Mouse (Mus musculus) naive thymus-derived CD4-positive, alpha-beta T cell, adult 5 months (primary cell): ENCODE results near the gene Vmn1r21. TPM values are rescaled to one million over a fixed set of nuclear protein-coding genes. Genes with fewer than 3 reads are reported as not detected.

Experiments
- polyA plus RNA-seq: library from polyadenylated mRNA; unstranded; fragments of 100-300 nt; shearing (Covaris generic); gene quantifications from one replicate; pipeline ENCODE4 v1.2.1, GENCODE M21; 2017

The Vmn1r21 gene
- not detected for polyA plus RNA-seq

DNA sequence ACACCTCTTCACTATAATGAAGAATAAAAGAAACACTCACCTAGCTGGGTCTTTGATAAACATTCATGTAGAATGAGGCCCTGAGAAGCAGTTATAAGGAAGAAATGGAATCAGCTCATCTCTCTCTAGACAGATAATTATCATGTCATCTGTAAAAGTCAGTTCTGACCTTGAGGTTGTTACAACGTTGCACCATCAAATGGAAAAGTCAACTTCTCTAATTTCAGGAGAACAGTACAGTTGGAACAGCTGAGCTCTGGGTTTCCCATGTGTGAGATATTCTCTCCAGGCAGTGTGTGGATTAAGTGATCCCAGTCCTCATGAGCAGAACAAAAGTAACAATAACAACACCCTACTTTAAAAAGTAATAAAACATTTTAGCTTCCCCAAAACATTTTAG is at the start of gene Vmn1r21:
Vmn1r21 (minus strand) TSS at position 58 of the 400 bp plus-strand sequence.

DNA sequence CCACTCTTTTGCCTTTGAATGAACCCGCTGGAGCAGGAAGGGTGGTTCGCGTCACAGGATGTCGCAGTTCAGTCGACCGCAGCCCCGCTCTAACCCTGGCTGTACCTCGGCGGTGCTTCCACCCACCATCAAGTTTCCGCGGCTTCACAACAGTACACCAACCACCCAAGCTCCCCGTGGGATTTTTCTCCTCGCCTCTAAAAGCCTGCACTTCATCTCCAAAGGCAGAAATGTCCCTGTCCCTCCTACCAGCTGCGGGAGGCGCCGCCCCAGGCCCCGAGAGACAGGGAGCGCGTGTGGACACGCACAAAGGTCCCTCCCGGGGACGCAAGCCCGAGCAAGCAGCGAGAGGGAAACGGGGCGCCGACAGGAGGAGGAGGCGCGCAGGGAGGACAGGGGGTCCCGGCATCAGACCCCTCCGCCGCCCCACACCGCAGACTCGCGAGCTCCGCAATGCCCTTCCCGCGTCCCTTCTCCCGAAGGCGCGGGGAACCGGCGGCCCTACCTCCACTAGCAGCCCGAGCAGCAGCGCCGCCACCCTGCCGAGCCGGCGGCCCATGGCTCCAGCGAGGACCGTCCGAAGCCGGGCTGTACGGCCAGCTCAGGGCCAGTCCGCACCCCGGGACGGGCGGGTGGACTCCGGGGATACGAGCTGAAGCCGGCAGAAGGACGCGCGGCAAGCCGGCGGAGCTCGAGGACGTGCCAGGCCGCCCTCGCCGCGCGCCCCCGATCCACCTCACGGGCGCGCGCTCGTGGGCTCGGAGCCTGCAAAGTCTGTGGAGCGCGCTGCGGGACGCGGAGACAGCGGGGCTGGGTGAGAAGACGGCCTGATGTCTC is 25.5 kb downstream of the Vmn1r21 start, which contains the start of gene Vopp1:
Vopp1 (minus strand) TSS at position 738 of the 837 bp plus-strand sequence.

Other genes with a start within 250 kb of the Vmn1r21 start
- 5.3 TPM for gene Pyurf, start 158.3 kb downstream of the Vmn1r21 start, polyA plus RNA-seq
- 4.9 TPM for gene Lancl2, start 147.8 kb downstream of the Vmn1r21 start, polyA plus RNA-seq
- gene Vopp1, start 25.2 kb downstream of the Vmn1r21 start, polyA plus RNA-seq, result 42.7 TPM
- 0.11 TPM for gene Vmn1r22, start 57.7 kb upstream of the Vmn1r21 start, polyA plus RNA-seq
- not detected for gene Vmn1r23, start 76.5 kb upstream of the Vmn1r21 start, polyA plus RNA-seq
- gene Vmn1r24, start 111.2 kb upstream of the Vmn1r21 start, polyA plus RNA-seq, result not detected
- gene Vmn1r25, start 130.5 kb upstream of the Vmn1r21 start, polyA plus RNA-seq, result not detected
- not detected for gene Vmn1r26, start 164.8 kb upstream of the Vmn1r21 start, polyA plus RNA-seq